Mouse (Mus musculus) forebrain, embryonic 16.5 days (tissue): ENCODE results near the gene Tns4. TPM values are rescaled to one million over a fixed set of nuclear protein-coding genes. Genes with fewer than 3 reads are reported as not detected.

Experiments used
- ATAC-seq: fragments of 200-750 bp; cut with Nextera tagmentation; 2 replicates; pipeline ENCODE4 v1.8.0; 2017; ENCODE audit warnings: mild to moderate bottlenecking, moderate library complexity
- H3K27ac ChIP-seq: fragments of 300-500 bp; sonication (generic); 2 replicates; pipeline ENCODE4 v1.5.1; 2014; ENCODE audit warnings: low read length, control low read depth
- H3K27me3 ChIP-seq: fragments of 300-500 bp; sonication (generic); replicated peaks from 2 replicates; pipeline ENCODE4 v1.6.1; 2014; ENCODE audit warnings: low read length; ENCODE audit not compliant: control insufficient read depth, insufficient read depth
- H3K36me3 ChIP-seq: fragments of 300-500 bp; sonication (generic); 2 replicates; pipeline ENCODE4 v1.6.1; 2014; ENCODE audit not compliant: control insufficient read depth, insufficient read depth
- H3K4me1 ChIP-seq: fragments of 300-500 bp; sonication (generic); replicated peaks from 2 replicates; pipeline ENCODE4 v1.6.1; 2014; ENCODE audit warnings: low read length; ENCODE audit not compliant: control insufficient read depth, insufficient read depth
- H3K4me2 ChIP-seq: fragments of 300-500 bp; sonication (generic); 2 replicates; pipeline ENCODE4 v1.6.1; 2014; ENCODE audit warnings: mild to moderate bottlenecking, low read length, control low read depth
- H3K4me3 ChIP-seq: fragments of 300-500 bp; sonication (generic); replicated peaks from 2 replicates; pipeline ENCODE4 v1.5.1; 2014; ENCODE audit warnings: mild to moderate bottlenecking, low read length, control low read depth
- H3K9ac ChIP-seq: fragments of 300-500 bp; sonication (generic); replicated peaks from 2 replicates; pipeline ENCODE4 v1.6.1; 2014; ENCODE audit warnings: low read depth, low read length, control low read depth
- H3K9me3 ChIP-seq: fragments of 300-500 bp; sonication (generic); 2 replicates; pipeline ENCODE4 v1.6.1; 2016; ENCODE audit warnings: low read length; ENCODE audit not compliant: control insufficient read depth
- WGBS: fragments of 180-500 bp; shearing (Covaris S2); extraction: QIAGEN DNeasy Blood & Tissue Kit; methylation state at CpG from one replicate; pipeline ENCODE4 v1.1.7; 2014; 5-methylcytosine and 5-hydroxymethylcytosine counted together
- polyA plus RNA-seq: library from polyadenylated mRNA; unstranded; fragments of >200 nt; fragmentation: Nextera tagmentation; extraction: Ambion mirVana; gene quantifications from 2 replicates; pipeline ENCODE4 v1.2.1, GENCODE M21; 2015

Tns4 gene
- polyA plus RNA-seq, 1 experiment from 2014 or later: not detected

GRCm38 (mm10) chr11:99098924-99099323 lies 9.8 kb upstream of the Tns4 start:
- Histone ChIP-seq H3K9ac (no peak overlapping the region), H3K4me3 (no peak overlapping the region), H3K4me2 (no peak overlapping the region), H3K4me1 (no peaks in the 10 kb centered on the region), H3K9me3 (no peaks in the 10 kb centered on the region; the same call in 1 of the 2 replicates), H3K36me3 (no peaks in the 10 kb centered on the region), H3K27ac (no peak overlapping the region), H3K27me3 (no peaks in the 10 kb centered on the region)
- ATAC-seq: no peak
- WGBS: 86% methylated on average over 9 of the region's 9 CpGs

DNA sequence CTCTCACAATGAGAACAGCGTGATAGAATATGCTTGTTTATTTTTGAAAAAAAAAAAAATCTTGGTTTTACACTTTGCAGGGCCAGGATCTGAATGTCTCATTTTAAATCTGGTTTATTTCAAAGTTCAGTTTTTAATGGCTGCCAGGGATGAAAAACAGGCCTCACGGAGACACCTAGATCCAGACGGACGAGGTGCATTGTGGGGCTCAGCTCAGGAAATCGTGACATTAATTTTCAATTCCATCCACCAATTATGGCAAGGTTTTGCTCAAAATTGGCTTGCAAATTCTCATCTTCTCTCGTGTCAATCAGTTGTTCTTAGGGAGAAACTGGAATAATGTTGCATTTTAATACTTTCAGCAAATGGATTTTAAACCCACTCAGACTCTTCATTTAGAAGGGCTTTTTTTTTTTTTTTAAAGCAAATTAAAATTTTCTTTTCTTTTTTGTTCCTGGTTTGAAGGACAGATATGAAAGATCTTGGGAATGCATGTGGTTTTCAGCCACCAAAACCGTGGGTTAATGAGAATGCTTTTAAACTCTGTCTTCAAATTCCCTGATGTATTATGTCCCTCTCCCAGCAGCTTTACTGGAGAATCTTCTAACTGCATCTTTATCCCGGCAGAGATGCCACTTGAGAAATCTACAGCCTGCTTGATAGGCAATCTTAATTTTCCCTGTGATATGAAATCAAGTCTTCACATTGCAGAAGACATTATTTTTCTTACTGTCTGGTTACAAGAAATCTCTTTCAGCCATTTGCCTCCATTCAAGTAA lies 8.1 kb upstream of the Tns4 start:
- H3K27ac ChIP-seq: no peak overlapping the region; the same call in 1 of the 2 replicates
- H3K9ac ChIP-seq: no peak overlapping the region
- H3K36me3 ChIP-seq: no peaks in the 10 kb centered on the region
- WGBS: 70% methylated on average over 8 of the region's 8 CpGs
- ATAC-seq: no peak
- no peaks in the 10 kb centered on the region for H3K27me3 ChIP-seq
- no peak overlapping the region for H3K4me3 ChIP-seq
- no peaks in the 10 kb centered on the region; the same call in 1 of the 2 replicates for H3K9me3 ChIP-seq
- H3K4me1 ChIP-seq: no peaks in the 10 kb centered on the region
- H3K4me2 ChIP-seq: no peak overlapping the region

- H3K36me3 ChIP-seq: no peaks in the 10 kb centered on the region
- H3K4me2 ChIP-seq: no peak overlapping the region
- 78% methylated on average over 4 of the region's 4 CpGs for WGBS
- ATAC-seq: no peak
- no peak overlapping the region for H3K9ac ChIP-seq
- H3K4me1 ChIP-seq: no peaks in the 10 kb centered on the region
- no peak overlapping the region for H3K4me3 ChIP-seq
- H3K27ac ChIP-seq: no peak overlapping the region; the same call in 1 of the 2 replicates
- no peaks in the 10 kb centered on the region for H3K27me3 ChIP-seq
- no peaks in the 10 kb centered on the region; the same call in 1 of the 2 replicates for H3K9me3 ChIP-seq
Observed at GRCm38 (mm10) chr11:99096417-99096816, 7.3 kb upstream of the Tns4 start.

DNA sequence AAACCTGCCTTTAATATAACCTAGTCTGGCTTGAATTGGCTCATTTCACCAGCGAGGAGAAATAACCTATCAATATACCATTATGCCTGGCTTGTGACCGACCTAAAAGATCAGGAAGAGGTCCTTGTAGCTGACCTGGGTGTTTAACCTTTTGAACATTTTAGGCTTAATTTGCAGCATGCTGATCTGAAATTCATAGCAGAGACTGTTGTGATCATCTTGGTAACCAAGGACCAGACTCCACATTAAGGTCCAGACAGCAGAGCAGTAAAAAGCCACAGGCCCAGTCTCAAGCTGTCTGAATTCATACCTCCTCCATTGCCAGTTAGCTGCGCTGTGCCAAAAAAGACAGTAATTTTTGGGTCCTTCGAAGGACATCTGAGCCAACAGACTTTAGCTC lies 6.7 kb upstream of the Tns4 start:
- no peaks in the 10 kb centered on the region; the same call in 1 of the 2 replicates for H3K9me3 ChIP-seq
- H3K4me2 ChIP-seq: no peak overlapping the region
- no peaks in the 10 kb centered on the region for H3K4me1 ChIP-seq
- 86% methylated on average over 4 of the region's 4 CpGs for WGBS
- ATAC-seq: no peak
- H3K9ac ChIP-seq: no peak overlapping the region
- H3K36me3 ChIP-seq: no peaks in the 10 kb centered on the region
- H3K4me3 ChIP-seq: no peak overlapping the region
- H3K27me3 ChIP-seq: no peaks in the 10 kb centered on the region
- H3K27ac ChIP-seq: no peak overlapping the region

GRCm38 (mm10) chr11:99094911-99095676 lies 6.0 kb upstream of the Tns4 start:
- H3K36me3 ChIP-seq: no peaks in the 10 kb centered on the region
- no peaks in the 10 kb centered on the region for H3K27me3 ChIP-seq
- no peaks in the 10 kb centered on the region for H3K4me1 ChIP-seq
- H3K9ac ChIP-seq: no peak overlapping the region
- no peak for ATAC-seq
- no peak overlapping the region for H3K4me3 ChIP-seq
- WGBS: 59% methylated on average over 2 of the region's 2 CpGs
- H3K9me3 ChIP-seq: no peaks in the 10 kb centered on the region; the same call in 1 of the 2 replicates
- H3K27ac ChIP-seq: no peak overlapping the region
- no peak overlapping the region for H3K4me2 ChIP-seq

DNA sequence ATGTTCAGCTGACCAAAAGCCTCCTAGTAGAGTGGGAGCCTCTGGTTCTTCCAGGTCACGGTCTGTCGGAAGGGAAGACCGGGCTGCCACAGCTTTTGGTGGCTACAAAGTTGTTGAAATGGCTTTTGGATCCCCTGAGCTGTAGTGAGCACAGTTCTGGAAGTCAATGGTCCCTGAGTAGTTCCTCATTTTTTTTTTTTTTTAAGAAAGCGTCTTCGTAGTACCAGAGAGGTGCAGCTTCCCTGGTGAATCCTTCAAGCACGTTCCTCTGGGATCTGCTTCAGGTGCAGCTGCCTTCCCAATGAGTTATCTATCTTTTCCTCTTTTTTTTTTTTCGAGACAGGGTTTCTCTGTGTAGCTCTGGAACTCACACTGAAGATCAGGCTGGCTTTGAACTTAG lies 4.6 kb upstream of the Tns4 start:
- H3K27ac ChIP-seq: no peak overlapping the region
- no peaks in the 10 kb centered on the region; the same call in 1 of the 2 replicates for H3K9me3 ChIP-seq
- no peaks in the 10 kb centered on the region for H3K36me3 ChIP-seq
- H3K4me1 ChIP-seq: no peaks in the 10 kb centered on the region
- H3K9ac ChIP-seq: no peak overlapping the region
- no peaks in the 10 kb centered on the region for H3K27me3 ChIP-seq
- H3K4me3 ChIP-seq: no peak overlapping the region
- WGBS: 87% methylated on average over 7 of the region's 7 CpGs
- ATAC-seq: no peak
- no peak overlapping the region for H3K4me2 ChIP-seq

- no peak overlapping the region for H3K4me2 ChIP-seq
- no peak overlapping the region for H3K4me3 ChIP-seq
- H3K9ac ChIP-seq: no peak overlapping the region
- no peaks in the 10 kb centered on the region; the same call in 1 of the 2 replicates for H3K9me3 ChIP-seq
- ATAC-seq: no peak
- no peaks in the 10 kb centered on the region for H3K4me1 ChIP-seq
- no peak overlapping the region for H3K27ac ChIP-seq
- 70% methylated on average over 2 of the region's 2 CpGs for WGBS
- H3K27me3 ChIP-seq: no peaks in the 10 kb centered on the region
- H3K36me3 ChIP-seq: no peaks in the 10 kb centered on the region
Observed at GRCm38 (mm10) chr11:99091666-99092065, 2.6 kb upstream of the Tns4 start.

- Histone ChIP-seq H3K4me1 (no peaks in the 10 kb centered on the region), H3K27me3 (no peaks in the 10 kb centered on the region), H3K9me3 (no peaks in the 10 kb centered on the region; the same call in 1 of the 2 replicates), H3K4me2 (no peak overlapping the region), H3K9ac (no peak overlapping the region), H3K27ac (no peak overlapping the region), H3K4me3 (no peak overlapping the region), H3K36me3 (no peaks in the 10 kb centered on the region)
- 95% methylated on average over 8 of the region's 8 CpGs for WGBS
- ATAC-seq: no peak
Observed at GRCm38 (mm10) chr11:99090391-99090790, 1.3 kb upstream of the Tns4 start.

DNA sequence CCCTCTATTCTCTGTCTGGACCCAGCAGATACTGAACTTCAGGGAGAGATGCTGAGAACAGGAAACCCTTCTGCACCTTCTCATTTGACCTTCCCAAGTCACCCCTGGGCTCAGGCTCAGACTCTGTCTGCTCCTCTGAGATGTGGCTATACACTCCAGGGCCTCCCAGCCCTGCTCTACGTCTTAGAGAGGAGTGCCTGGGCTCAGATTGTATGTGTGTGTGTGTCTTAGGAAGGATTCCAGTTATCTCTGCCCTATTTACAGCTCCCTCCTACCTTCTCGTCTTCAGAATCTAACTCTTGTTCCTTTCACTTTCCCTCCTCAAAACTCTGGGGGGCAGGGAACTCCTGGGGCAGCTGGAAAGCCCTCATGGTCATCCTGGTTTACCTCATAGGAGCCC lies 620 bp downstream of the Tns4 start:
- Histone ChIP-seq H3K9me3 (no peaks in the 10 kb centered on the region), H3K9ac (no peak overlapping the region), H3K4me2 (no peak overlapping the region), H3K4me1 (no peaks in the 10 kb centered on the region), H3K4me3 (no peak overlapping the region), H3K27ac (no peak overlapping the region), H3K36me3 (no peaks in the 10 kb centered on the region), H3K27me3 (no peaks in the 10 kb centered on the region)
- no peak for ATAC-seq
- WGBS: 60% methylated on average over 2 of the region's 2 CpGs
